Mouse (Mus musculus) E14TG2a.4 (cell line): ENCODE data around the gene Mrpl10.

Experiments
- CTCF ChIP-seq: conservative IDR thresholded peaks from 2 replicates; pipeline ENCODE4 v1.5.1; 2014; ENCODE audit warnings: low read length
- POU5F1 ChIP-seq: IDR thresholded peaks from 2 replicates; pipeline ENCODE4 v1.6.1; 2014; ENCODE audit warnings: low read length, borderline replicate concordance

DNA sequence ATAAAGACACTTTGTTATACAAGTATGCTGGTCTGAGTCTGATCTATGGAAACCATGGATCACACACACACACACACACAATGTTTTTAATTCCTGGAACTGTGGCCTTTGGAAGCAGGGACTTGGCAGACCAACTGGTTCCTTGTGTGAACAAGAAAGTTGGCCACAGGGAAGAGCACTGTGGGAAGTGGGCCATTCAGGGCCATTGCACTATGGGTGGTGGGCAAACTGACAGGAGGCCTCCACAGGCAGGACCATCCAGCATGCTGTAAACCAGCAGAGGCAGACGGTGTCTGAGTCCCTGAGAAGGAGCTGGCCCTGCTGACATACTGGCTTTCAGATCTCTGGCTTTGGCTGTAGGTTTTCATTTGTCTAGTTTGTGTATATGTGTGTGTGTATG lies 28.0 kb downstream of the Mrpl10 start:
- no peak for TF ChIP-seq CTCF
- no peak for TF ChIP-seq POU5F1
